Mouse (Mus musculus) liver, embryonic 11.5 days (tissue): ENCODE measurements around the gene Snd1. TPM values are rescaled to one million over a fixed set of nuclear protein-coding genes. Genes with fewer than 3 reads are reported as not detected.

Experiments used
- ATAC-seq: fragments of 200-750 bp; cut with Nextera tagmentation; replicated peaks from 2 replicates; pipeline ENCODE4 v1.8.0; 2017; ENCODE audit warnings: moderate number of reproducible peaks, mild to moderate bottlenecking, moderate TSS enrichment, moderate library complexity; ENCODE audit not compliant: low FRiP score
- DNase-seq: peaks from one replicate; pipeline ENCODE4 v3.0.0-alpha.2; 2017; ENCODE audit warnings: low spot score
- H3K27ac ChIP-seq: fragments of 300-500 bp; sonication (generic); 2 replicates; pipeline ENCODE4 v1.5.1; 2014; ENCODE audit warnings: mild to moderate bottlenecking, low read depth, low read length, control low read depth
- H3K27me3 ChIP-seq: fragments of 300-500 bp; sonication (generic); replicated peaks from 2 replicates; pipeline ENCODE4 v1.6.1; 2014; ENCODE audit warnings: low read length, mixed read lengths; ENCODE audit not compliant: control insufficient read depth, insufficient read depth
- H3K36me3 ChIP-seq: fragments of 300-500 bp; sonication (generic); 2 replicates; pipeline ENCODE4 v1.6.1; 2014; ENCODE audit warnings: mild to moderate bottlenecking, low read length, moderate library complexity, mixed read lengths; ENCODE audit not compliant: control insufficient read depth, insufficient read depth
- H3K4me1 ChIP-seq: fragments of 300-500 bp; sonication (generic); replicated peaks from 2 replicates; pipeline ENCODE4 v1.6.1; 2014; ENCODE audit warnings: low read length, mixed read lengths; ENCODE audit not compliant: control insufficient read depth, insufficient read depth
- H3K4me2 ChIP-seq: fragments of 300-500 bp; sonication (generic); 2 replicates; pipeline ENCODE4 v1.6.1; 2014; ENCODE audit warnings: mild to moderate bottlenecking, control low read depth, moderate library complexity
- H3K4me3 ChIP-seq: fragments of 300-500 bp; sonication (generic); 2 replicates; pipeline ENCODE4 v1.5.1; 2014; ENCODE audit warnings: low read depth, low read length, control low read depth
- H3K9ac ChIP-seq: fragments of 300-500 bp; sonication (generic); 2 replicates; pipeline ENCODE4 v1.6.1; 2014; ENCODE audit warnings: low read depth, low read length, control low read depth
- H3K9me3 ChIP-seq: fragments of 300-500 bp; sonication (generic); 2 replicates; pipeline ENCODE4 v1.6.1; 2016; ENCODE audit warnings: low read length, inconsistent platforms, mixed read lengths; ENCODE audit not compliant: control insufficient read depth
- WGBS: fragments of 180-500 bp; shearing (Covaris S2); extraction: QIAGEN DNeasy Blood & Tissue Kit; methylation state at CpG from one replicate; pipeline ENCODE4 v1.1.7; 2014; 5-methylcytosine and 5-hydroxymethylcytosine counted together
- polyA plus RNA-seq: library from polyadenylated mRNA; unstranded; fragments of >200 nt; fragmentation: Nextera tagmentation; extraction: Ambion mirVana; gene quantifications from 2 replicates; pipeline ENCODE4 v1.2.1, GENCODE M21; 2014

Gene Snd1
- polyA plus RNA-seq, 1 experiment from 2014 or later, result 107 TPM

DNA sequence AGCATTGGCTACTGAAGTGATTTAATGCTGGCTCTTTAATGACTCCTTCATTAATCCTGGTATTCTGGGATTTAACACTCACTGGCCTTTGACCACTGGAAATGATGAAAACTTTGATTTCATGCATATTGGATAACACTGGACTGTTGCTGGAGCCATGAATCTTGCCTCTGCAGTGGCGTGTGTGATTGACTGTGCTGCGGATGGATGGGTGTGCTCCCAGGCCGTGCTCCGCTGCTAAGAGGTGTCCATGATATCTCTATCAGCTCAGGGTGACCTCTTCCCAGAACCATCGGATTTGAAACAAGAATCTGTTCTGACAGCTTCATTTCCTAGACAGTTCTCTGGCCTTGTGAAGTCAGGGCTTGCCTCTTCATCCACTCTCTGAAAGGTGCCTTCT is 210.8 kb downstream of the Snd1 start:
- WGBS, result 69% methylated on average over 5 of the region's 5 CpGs
- H3K9me3 ChIP-seq, result no peaks in the 10 kb centered on the region
- H3K4me2 ChIP-seq, result no peak overlapping the region
- no peak overlapping the region for H3K9ac ChIP-seq
- H3K27me3 ChIP-seq, result no peaks in the 10 kb centered on the region
- no peak overlapping the region for H3K4me3 ChIP-seq
- H3K36me3 ChIP-seq, result no peaks in the 10 kb centered on the region
- no peak overlapping the region for H3K27ac ChIP-seq
- no peak for ATAC-seq
- DNase-seq, result no peak
- no peaks in the 10 kb centered on the region for H3K4me1 ChIP-seq

DNA sequence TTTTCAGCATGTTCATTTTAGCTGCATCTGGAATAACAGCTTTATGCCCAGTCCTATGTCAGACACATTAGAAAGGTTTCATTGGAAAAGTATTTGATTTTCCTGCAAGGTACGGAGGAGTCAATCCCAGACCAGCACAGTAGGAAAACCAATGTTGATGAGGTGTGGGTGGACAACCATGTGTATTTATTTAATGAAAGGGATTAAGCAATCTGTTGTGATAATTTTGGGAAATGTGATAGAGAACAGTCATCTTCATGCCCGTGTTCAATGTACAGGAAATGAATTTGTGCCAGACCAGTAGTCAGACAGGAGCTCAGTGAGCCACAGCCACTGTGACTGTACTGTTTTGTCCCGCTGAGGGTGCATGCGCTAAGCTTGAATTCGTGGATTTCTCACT is 212.8 kb downstream of the Snd1 start:
- H3K4me2 ChIP-seq, result no peak overlapping the region
- no peak overlapping the region for H3K9ac ChIP-seq
- 80% methylated on average over 5 of the region's 5 CpGs for WGBS
- H3K36me3 ChIP-seq, result no peaks in the 10 kb centered on the region
- no peaks in the 10 kb centered on the region for H3K27me3 ChIP-seq
- no peaks in the 10 kb centered on the region for H3K4me1 ChIP-seq
- no peaks in the 10 kb centered on the region for H3K9me3 ChIP-seq
- DNase-seq (no peak), ATAC-seq (no peak)
- no peak overlapping the region for H3K4me3 ChIP-seq
- no peak overlapping the region for H3K27ac ChIP-seq

DNA sequence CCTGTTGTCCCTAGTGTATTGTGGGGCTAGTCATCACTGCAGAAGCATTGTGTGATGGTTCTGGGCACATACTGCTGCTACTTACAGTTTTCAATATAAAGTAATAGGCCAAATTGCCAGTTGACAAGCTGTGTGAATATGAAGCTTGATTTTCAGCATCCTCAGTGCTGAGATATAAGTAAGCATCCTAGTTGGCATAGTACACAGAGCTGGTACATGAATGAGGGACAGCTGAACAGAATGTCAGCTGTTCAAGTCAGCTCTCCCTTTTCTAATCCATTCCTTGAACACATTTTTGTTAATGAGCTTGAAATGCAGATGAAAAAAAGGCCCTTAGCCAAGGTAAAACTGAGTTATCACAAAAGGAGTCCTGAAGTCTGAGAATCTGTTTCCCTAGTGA is 217.7 kb downstream of the Snd1 start:
- H3K36me3 ChIP-seq, result no peaks in the 10 kb centered on the region; the same call in 1 of the 2 replicates
- H3K27me3 ChIP-seq, result no peaks in the 10 kb centered on the region
- no peaks in the 10 kb centered on the region for H3K4me1 ChIP-seq
- H3K9me3 ChIP-seq, result no peaks in the 10 kb centered on the region
- H3K27ac ChIP-seq, result no peak overlapping the region
- DNase-seq (no peak), ATAC-seq (no peak)
- no peak overlapping the region for H3K4me3 ChIP-seq
- no peak overlapping the region for H3K9ac ChIP-seq
- no peak overlapping the region for H3K4me2 ChIP-seq

DNA sequence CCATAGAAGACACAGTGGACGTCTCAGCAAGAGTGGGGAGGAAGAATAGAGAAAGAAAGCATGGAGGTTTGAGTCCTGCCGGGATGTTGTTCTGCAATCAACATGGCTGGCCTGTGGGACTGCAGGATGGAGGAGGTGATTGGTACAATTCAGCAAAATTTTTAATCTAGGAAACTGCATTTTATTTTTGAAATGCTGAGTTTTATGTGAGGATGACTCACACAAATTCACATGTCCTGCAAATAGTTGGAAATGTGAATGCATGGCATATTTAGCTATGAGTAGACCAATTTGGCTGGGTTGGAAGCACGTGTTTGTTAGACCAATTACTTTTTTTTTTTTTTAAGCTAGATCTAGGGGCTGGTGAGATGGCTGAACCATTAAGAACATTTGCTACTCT is 222.3 kb downstream of the Snd1 start:
- Histone ChIP-seq H3K4me3 (no peak overlapping the region), H3K9ac (no peak overlapping the region), H3K4me1 (no peaks in the 10 kb centered on the region), H3K27me3 (no peaks in the 10 kb centered on the region), H3K27ac (no peak overlapping the region), H3K36me3 (no peaks in the 10 kb centered on the region; the same call in 1 of the 2 replicates), H3K4me2 (no peak overlapping the region), H3K9me3 (no peaks in the 10 kb centered on the region)
- ATAC-seq, result no peak
- WGBS, result 88% methylated on average over 3 of the region's 3 CpGs
- DNase-seq, result no peak

DNA sequence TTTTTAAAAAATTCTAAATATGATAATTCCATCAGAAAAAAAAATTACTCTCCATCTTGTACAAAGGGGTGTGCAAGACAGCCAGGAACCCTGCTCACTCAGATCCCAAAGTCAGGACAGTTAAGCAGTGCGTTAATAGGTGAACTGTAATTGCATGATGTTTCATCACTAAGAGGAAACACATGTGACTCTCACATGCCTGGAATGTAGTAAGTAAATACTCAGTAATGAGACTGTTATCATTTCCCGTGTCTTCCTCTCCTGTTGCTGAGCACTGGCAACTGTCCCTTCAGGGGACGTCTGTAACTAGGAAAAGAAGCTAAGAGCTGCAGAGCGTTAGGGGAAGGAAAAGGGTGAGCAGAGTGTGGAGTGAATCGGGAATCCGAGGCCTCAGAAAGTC is 229.7 kb downstream of the Snd1 start:
- Histone ChIP-seq H3K4me2 (no peak overlapping the region), H3K36me3 (no peaks in the 10 kb centered on the region; the same call in 1 of the 2 replicates), H3K4me1 (peaks cover 22% of the 10 kb centered on the region), H3K9ac (no peak overlapping the region), H3K9me3 (no peaks in the 10 kb centered on the region), H3K27ac (0 out of 2 replicates have a peak overlapping the region, but pooled peaks have one; percentile 34), H3K27me3 (no peaks in the 10 kb centered on the region), H3K4me3 (no peak overlapping the region)
- no peak for ATAC-seq
- DNase-seq, result no peak
- WGBS, result 45% methylated on average over 6 of the region's 6 CpGs

DNA sequence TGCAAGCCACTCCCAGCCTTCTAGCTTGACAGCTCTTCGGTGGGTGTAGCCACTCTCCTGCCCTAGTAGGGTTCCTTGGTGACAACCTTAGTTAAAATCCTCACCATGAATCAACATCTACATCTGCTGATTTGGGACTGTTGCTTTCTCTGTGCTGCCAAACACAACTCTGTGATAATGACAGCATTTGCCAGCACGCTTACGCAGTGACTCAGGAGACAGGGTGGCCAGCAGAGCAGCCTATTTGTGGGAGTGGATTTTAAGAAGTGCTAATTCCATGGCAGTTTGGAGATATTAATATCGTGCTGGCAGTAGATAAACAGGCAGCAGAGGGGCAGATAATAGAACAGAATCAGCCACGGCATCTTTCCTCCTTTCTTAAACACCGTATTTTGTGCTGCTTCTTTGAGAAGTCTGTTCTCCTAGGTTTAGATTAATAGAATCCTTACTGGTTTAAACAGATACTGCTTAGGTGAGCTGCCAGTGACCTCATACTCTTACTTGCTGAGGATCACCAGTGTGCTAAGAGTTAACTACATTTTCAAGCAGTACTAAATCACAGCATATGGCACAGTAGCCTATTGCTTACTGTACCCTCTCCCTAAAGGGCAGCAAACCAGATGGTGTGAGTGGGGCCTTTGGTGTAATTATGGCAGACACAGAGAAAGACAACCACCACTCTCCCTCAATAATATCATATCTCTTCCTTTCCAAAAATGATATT is 230.6 kb downstream of the Snd1 start:
- H3K4me2 ChIP-seq, result no peak overlapping the region

DNA sequence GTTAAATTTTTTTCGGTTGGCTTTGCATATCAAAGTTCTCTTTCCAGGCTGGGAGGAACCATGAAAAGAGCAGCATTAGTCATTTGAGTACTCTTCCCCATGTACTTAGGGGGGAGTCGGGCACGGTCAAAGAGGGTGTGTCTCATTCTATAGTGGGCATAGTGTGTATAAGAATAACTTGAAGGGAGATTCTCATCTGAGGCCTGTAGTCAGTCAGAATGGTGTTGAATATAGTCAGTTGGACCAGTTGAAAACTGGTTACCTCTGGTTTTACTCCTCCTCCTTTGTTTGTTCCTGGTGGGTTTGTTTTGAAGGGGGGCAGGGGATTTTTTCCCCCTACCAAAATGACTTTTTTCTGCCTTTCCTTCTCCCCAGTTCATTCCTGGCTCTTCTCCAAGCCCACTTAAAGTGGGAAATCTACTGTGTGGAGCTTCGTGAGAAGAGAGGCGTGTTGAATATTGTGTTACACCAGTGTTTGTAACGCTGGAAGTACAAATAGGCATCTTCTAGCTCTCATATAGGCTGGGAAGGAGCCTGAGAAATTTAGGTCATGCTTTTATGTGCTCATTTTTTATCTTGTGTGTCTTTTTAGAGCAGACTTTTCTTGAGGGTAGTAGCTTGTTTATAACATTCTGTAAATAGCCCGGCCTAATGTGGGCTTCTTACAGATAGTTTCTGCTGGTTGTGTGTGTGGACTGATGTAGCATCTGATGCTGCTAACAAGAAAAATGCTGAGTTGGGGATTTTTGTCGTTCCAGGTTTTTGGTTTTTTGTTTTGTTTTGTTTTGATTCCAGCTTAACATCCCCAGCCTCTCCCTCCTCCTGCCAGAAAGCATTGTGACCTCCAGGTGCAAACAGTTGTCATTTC is 231.4 kb downstream of the Snd1 start:
- no peak for ATAC-seq
- peak overlapping the region; percentile 73 for H3K27ac ChIP-seq
- no peaks in the 10 kb centered on the region for H3K9me3 ChIP-seq
- no peak overlapping the region for H3K9ac ChIP-seq
- H3K27me3 ChIP-seq, result no peaks in the 10 kb centered on the region
- no peaks in the 10 kb centered on the region; the same call in 1 of the 2 replicates for H3K36me3 ChIP-seq
- H3K4me3 ChIP-seq, result no peak overlapping the region
- H3K4me1 ChIP-seq, result peaks cover 28% of the 10 kb centered on the region
- DNase-seq, result no peak
- H3K4me2 ChIP-seq, result no peak overlapping the region
- 81% methylated on average over 8 of the region's 8 CpGs for WGBS

More for the DNA sequence above, 230.6 kb downstream of the Snd1 start:
- ATAC-seq (peak; percentile 52), DNase-seq (no peak)
- Histone ChIP-seq H3K9ac (no peak overlapping the region), H3K36me3 (no peaks in the 10 kb centered on the region; the same call in 1 of the 2 replicates), H3K27ac (no peak overlapping the region), H3K4me1 (peaks cover 28% of the 10 kb centered on the region), H3K4me3 (no peak overlapping the region), H3K27me3 (no peaks in the 10 kb centered on the region), H3K9me3 (no peaks in the 10 kb centered on the region)
- 54% methylated on average over 6 of the region's 6 CpGs for WGBS

DNA sequence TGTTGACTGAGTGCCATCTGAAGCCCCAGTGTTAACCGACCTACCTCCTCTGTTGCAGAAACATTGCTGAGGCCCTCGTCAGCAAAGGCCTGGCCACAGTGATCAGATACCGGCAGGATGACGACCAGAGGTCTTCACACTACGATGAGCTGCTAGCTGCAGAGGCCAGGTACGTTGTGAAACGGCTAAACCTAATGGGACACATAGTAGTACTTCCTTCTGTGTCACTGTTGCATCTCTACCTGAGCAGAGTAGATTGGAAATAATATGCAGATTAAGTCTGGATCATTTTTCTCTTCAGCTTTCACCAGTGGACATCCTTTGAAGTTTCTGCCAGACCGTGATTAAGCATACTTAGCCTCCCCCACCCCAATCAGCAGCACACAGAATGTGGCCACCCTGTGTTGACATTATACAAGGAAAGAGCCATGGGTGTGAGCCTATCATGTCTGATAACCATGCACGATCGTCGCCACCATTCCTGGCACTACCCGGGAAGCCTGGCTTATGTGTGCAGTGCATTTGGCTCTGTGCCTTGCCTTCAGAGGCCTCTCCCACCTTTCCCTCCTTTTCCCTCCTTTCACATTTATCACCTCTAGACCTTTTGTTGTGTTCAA is 232.1 kb downstream of the Snd1 start:
- H3K4me1 ChIP-seq, result peaks cover 28% of the 10 kb centered on the region
- peak overlapping the region; percentile 73 for H3K27ac ChIP-seq
- WGBS, result 52% methylated on average over 12 of the region's 12 CpGs
- DNase-seq (no peak), ATAC-seq (peak; percentile 88)
- H3K27me3 ChIP-seq, result no peaks in the 10 kb centered on the region
- no peak overlapping the region for H3K9ac ChIP-seq
- no peak overlapping the region for H3K4me2 ChIP-seq
- no peaks in the 10 kb centered on the region; the same call in 1 of the 2 replicates for H3K36me3 ChIP-seq
- no peak overlapping the region for H3K4me3 ChIP-seq
- H3K9me3 ChIP-seq, result no peaks in the 10 kb centered on the region
